Mouse (Mus musculus): ENCODE data around the gene Pax9. TPM values are rescaled to one million over a fixed set of nuclear protein-coding genes. Genes with fewer than 3 reads are reported as not detected.

The Pax9 gene
- total and polyA plus RNA-seq, 3 experiments = 0.06 TPM; not detected in 2

- H3K9ac ChIP-seq (ENCODE audit: insufficient read depth, low read depth) = no peak overlapping the region
- dilution Hi-C loops (cut with MboI; ENCODE audit: extremely low pct_ligation_motif_present, extremely low pct_unique_long_range_greater_than_20kb, low sequenced_read_pairs) (no loop called here), in situ Hi-C loops (cut with MboI; ENCODE audit: low pct_ligation_motif_present, low pct_unique_long_range_greater_than_20kb, low sequenced_read_pairs) (loop anchor here (25.0 kb wide), 1 partner anchor 499 kb away; the partner anchor contains the start of gene Slc25a21)
- H3K36me3 ChIP-seq (replicated peaks in 1 of 2; ENCODE audit: control insufficient read depth in 1 of 2, insufficient read depth in 1 of 2, low read length in 1 of 2) = no peaks in the 10 kb centered on the region
- H3K4me1 ChIP-seq (ENCODE audit: control insufficient read depth in 1 of 2, insufficient read depth in 2 of 2) = peaks cover 0 to 15% of the 10 kb centered on the region in 2 experiments; a peak in 2 of 4 replicates
- no peak for DNase-seq (ENCODE audit: extremely low read depth)
- no peak overlapping the region for H3K4me3 ChIP-seq (replicated peaks in 1 of 3; ENCODE audit: low read depth in 2 of 3, low read length in 2 of 3, poor library complexity in 1 of 3)
- TF ChIP-seq TBP (conservative IDR thresholded peaks at IDR 0.05; ENCODE audit: low read depth, low read length) (no peak), E2F4 (IDR thresholded peaks at IDR 0.05; ENCODE audit: insufficient replicate concordance, low read depth, low read length) (no peak), ELF1 (IDR thresholded peaks at IDR 0.05; ENCODE audit: low read depth, low read length) (no peak), POLR2A (IDR thresholded peaks at IDR 0.05; ENCODE audit: low read depth, low read length) (no peak), UBTF (IDR thresholded peaks at IDR 0.05; ENCODE audit: low read depth, low read length) (no peak), POLR2AphosphoS2 (IDR thresholded peaks at IDR 0.05; ENCODE audit: low read depth, low read length) (no peak), SMC3 (IDR thresholded peaks at IDR 0.05; ENCODE audit: low read depth, low read length) (no peak), ZMIZ1 (IDR thresholded peaks at IDR 0.05; ENCODE audit: low read depth, low read length) (no peak), MXI1 (IDR thresholded peaks at IDR 0.05; ENCODE audit: low read depth, low read length) (no peak), CHD2 (IDR thresholded peaks at IDR 0.05; ENCODE audit: low read length) (no peak), PAX5 (IDR thresholded peaks at IDR 0.05; ENCODE audit: low read length) (no peak), TCF12 (IDR thresholded peaks at IDR 0.05; ENCODE audit: low read depth, low read length) (no peak), EP300 (IDR thresholded peaks at IDR 0.05; ENCODE audit: low read length) (no peak), MYC (IDR thresholded peaks at IDR 0.05; ENCODE audit: low read depth, low read length) (no peak), KAT2A (IDR thresholded peaks at IDR 0.05; ENCODE audit: insufficient replicate concordance, low read length) (no peak), NELFE (IDR thresholded peaks at IDR 0.05; ENCODE audit: low read depth, low read length) (no peak), MEF2A (IDR thresholded peaks at IDR 0.05; ENCODE audit: borderline replicate concordance, low read depth, low read length) (no peak)
- no peak overlapping the region for H3K27ac ChIP-seq (ENCODE audit: insufficient read depth, low read depth)
- H3K9me3 ChIP-seq (replicated peaks; ENCODE audit: low read length) = no peaks in the 10 kb centered on the region
- H3K27me3 ChIP-seq (replicated peaks) = no peaks in the 10 kb centered on the region
- H3K79me2 ChIP-seq (replicated peaks; ENCODE audit: control insufficient read depth, extremely low read depth, insufficient read depth, poor library complexity, severe bottlenecking) = no peaks in the 10 kb centered on the region
- no peak overlapping the region for H3K4me2 ChIP-seq (ENCODE audit: insufficient read depth, low read depth, poor library complexity, severe bottlenecking)
Measured at GRCm38 (mm10) chr12:56687640-56688481, 3.7 kb upstream of the Pax9 start.

- no peak overlapping the region for H3K27ac ChIP-seq (ENCODE audit: insufficient read depth, low read depth)
- no peaks in the 10 kb centered on the region for H3K9me3 ChIP-seq (replicated peaks; ENCODE audit: low read length)
- in situ Hi-C loops (cut with MboI; ENCODE audit: low pct_ligation_motif_present, low pct_unique_long_range_greater_than_20kb, low sequenced_read_pairs) (loop anchor here (25.0 kb wide), 1 partner anchor 499 kb away; the partner anchor contains the start of gene Slc25a21), dilution Hi-C loops (cut with MboI; ENCODE audit: extremely low pct_ligation_motif_present, extremely low pct_unique_long_range_greater_than_20kb, low sequenced_read_pairs) (no loop called here)
- no peaks in the 10 kb centered on the region for H3K27me3 ChIP-seq (replicated peaks)
- H3K79me2 ChIP-seq (replicated peaks; ENCODE audit: control insufficient read depth, extremely low read depth, insufficient read depth, poor library complexity, severe bottlenecking) = no peaks in the 10 kb centered on the region
- H3K4me2 ChIP-seq (ENCODE audit: insufficient read depth, low read depth, poor library complexity, severe bottlenecking) = no peak overlapping the region
- TF ChIP-seq PAX5 (IDR thresholded peaks at IDR 0.05; ENCODE audit: low read length) = no peak
- TF ChIP-seq JUND (conservative IDR thresholded peaks at IDR 0.05; ENCODE audit: low read depth, low read length) = no peak
- no peak for TF ChIP-seq ZNF384 (IDR thresholded peaks at IDR 0.05; ENCODE audit: low read depth, low read length)
- TF ChIP-seq ZMIZ1 (IDR thresholded peaks at IDR 0.05; ENCODE audit: low read depth, low read length) = no peak
- no peak for TF ChIP-seq GABPA (IDR thresholded peaks at IDR 0.05; ENCODE audit: insufficient replicate concordance, low read depth, low read length)
- TF ChIP-seq ETS1 (conservative IDR thresholded peaks at IDR 0.05; ENCODE audit: low read depth, low read length) = no peak
- no peak for TF ChIP-seq NELFE (IDR thresholded peaks at IDR 0.05; ENCODE audit: low read depth, low read length)
- no peak for TF ChIP-seq MAX (IDR thresholded peaks at IDR 0.05; ENCODE audit: low read length)
- no peak for TF ChIP-seq TCF12 (IDR thresholded peaks at IDR 0.05; ENCODE audit: low read depth, low read length)
- TF ChIP-seq TBP (conservative IDR thresholded peaks at IDR 0.05; ENCODE audit: low read depth, low read length) = no peak
- no peak for TF ChIP-seq E2F4 (IDR thresholded peaks at IDR 0.05; ENCODE audit: insufficient replicate concordance, low read depth, low read length)
- no peak for TF ChIP-seq POLR2AphosphoS2 (IDR thresholded peaks at IDR 0.05; ENCODE audit: low read depth, low read length)
- TF ChIP-seq USF1 (IDR thresholded peaks at IDR 0.05; ENCODE audit: low read depth, low read length) = no peak
- no peak for TF ChIP-seq MAFK (IDR thresholded peaks at IDR 0.05; ENCODE audit: insufficient replicate concordance, low read length)
- no peak for TF ChIP-seq NRF1 (IDR thresholded peaks at IDR 0.05; ENCODE audit: low read depth, low read length)
- H3K9ac ChIP-seq (ENCODE audit: insufficient read depth, low read depth) = no peak overlapping the region
- DNase-seq (ENCODE audit: extremely low read depth) = no peak
- no peak overlapping the region for H3K4me3 ChIP-seq (replicated peaks in 1 of 3; ENCODE audit: low read depth in 2 of 3, low read length in 2 of 3, poor library complexity in 1 of 3)
- H3K4me1 ChIP-seq (ENCODE audit: control insufficient read depth in 1 of 2, insufficient read depth in 2 of 2) = peaks cover 0 to 15% of the 10 kb centered on the region in 2 experiments; a peak in 2 of 4 replicates
- H3K36me3 ChIP-seq (replicated peaks in 1 of 2; ENCODE audit: control insufficient read depth in 1 of 2, insufficient read depth in 1 of 2, low read length in 1 of 2) = no peaks in the 10 kb centered on the region
Measured at GRCm38 (mm10) chr12:56688482-56688840, 3.1 kb upstream of the Pax9 start.
